Mouse (Mus musculus): Measurements from ENCODE around the gene Bola1. TPM values are rescaled to one million over a fixed set of nuclear protein-coding genes. Genes with fewer than 3 reads are reported as not detected.
A peak's percentile ranks its signal among the peaks of the same experiment; 100 is the strongest.
"Not testable (repeated sequence)": the region's sequence is repeated elsewhere in the genome, so short reads cannot be mapped to it uniquely, and the experiment has no call there.

Bola1 gene
- polyA plus RNA-seq, 1 experiment = 12.9 TPM

- H3K4me3 ChIP-seq (replicated peaks) = no peak overlapping the region
- peaks cover 57% of the 10 kb centered on the region for H3K27me3 ChIP-seq (ENCODE audit: control insufficient read depth)
- peaks cover 19% of the 10 kb centered on the region for H3K36me3 ChIP-seq (ENCODE audit: control insufficient read depth)
- peaks cover 9% of the 10 kb centered on the region for H3K4me1 ChIP-seq (ENCODE audit: control insufficient read depth)
- TF ChIP-seq TAL1 (IDR thresholded peaks at IDR 0.05; ENCODE audit: low read length) (no peak), GATA1 (IDR thresholded peaks at IDR 0.05; ENCODE audit: low read length) (no peak)
- no peaks in the 10 kb centered on the region for H3K9me3 ChIP-seq (ENCODE audit: control insufficient read depth, low read length)
Observed at GRCm38 (mm10) chr3:96182382-96182776, 37.1 kb downstream of the Bola1 start.

GRCm38 (mm10) chr3:96181510-96182381 lies 37.8 kb downstream of the Bola1 start:
- Histone ChIP-seq H3K27me3 (ENCODE audit: control insufficient read depth) (peaks cover 54% of the 10 kb centered on the region), H3K4me1 (ENCODE audit: control insufficient read depth) (peaks cover 9% of the 10 kb centered on the region), H3K4me3 (replicated peaks) (no peak overlapping the region), H3K9me3 (ENCODE audit: control insufficient read depth, low read length) (no peaks in the 10 kb centered on the region), H3K36me3 (ENCODE audit: control insufficient read depth) (peaks cover 24% of the 10 kb centered on the region)
- TF ChIP-seq TAL1 (IDR thresholded peaks at IDR 0.05; ENCODE audit: low read length) (no peak), GATA1 (IDR thresholded peaks at IDR 0.05; ENCODE audit: low read length) (no peak)

GRCm38 (mm10) chr3:96180727-96181477 lies 38.6 kb downstream of the Bola1 start, which contains the start of gene Sv2a:
TSS of gene Sv2a (plus strand) at chr3:96181151.
- peaks cover 9% of the 10 kb centered on the region for H3K4me1 ChIP-seq (ENCODE audit: control insufficient read depth)

GRCm38 (mm10) chr3:96179531-96179930 lies 40.0 kb downstream of the Bola1 start:
- peaks cover 46% of the 10 kb centered on the region for H3K36me3 ChIP-seq (ENCODE audit: control insufficient read depth)
- peaks cover 43% of the 10 kb centered on the region for H3K27me3 ChIP-seq (ENCODE audit: control insufficient read depth)
- no peak overlapping the region for H3K4me3 ChIP-seq (replicated peaks)
- no peaks in the 10 kb centered on the region for H3K9me3 ChIP-seq (ENCODE audit: control insufficient read depth, low read length)
- peaks cover 17% of the 10 kb centered on the region for H3K4me1 ChIP-seq (ENCODE audit: control insufficient read depth)
- TF ChIP-seq GATA1 (IDR thresholded peaks at IDR 0.05; ENCODE audit: low read length) (no peak), TAL1 (IDR thresholded peaks at IDR 0.05; ENCODE audit: low read length) (no peak)

More at GRCm38 (mm10) chr3:96180727-96181477, 38.6 kb downstream of the Bola1 start, which contains the start of gene Sv2a:
- no peaks in the 10 kb centered on the region for H3K9me3 ChIP-seq (ENCODE audit: control insufficient read depth, low read length)
- H3K36me3 ChIP-seq (ENCODE audit: control insufficient read depth) = peaks cover 32% of the 10 kb centered on the region
- peaks cover 51% of the 10 kb centered on the region for H3K27me3 ChIP-seq (ENCODE audit: control insufficient read depth)
- H3K4me3 ChIP-seq (replicated peaks) = peak within 1 kb of the TSS; percentile 41
- no peak for TF ChIP-seq TAL1 (IDR thresholded peaks at IDR 0.05; ENCODE audit: low read length)
- no peak for TF ChIP-seq GATA1 (IDR thresholded peaks at IDR 0.05; ENCODE audit: low read length)

GRCm38 (mm10) chr3:96178902-96179301 lies 40.6 kb downstream of the Bola1 start:
- no peak overlapping the region for H3K4me3 ChIP-seq (replicated peaks)

GRCm38 (mm10) chr3:96178427-96178826 lies 41.1 kb downstream of the Bola1 start:
- Histone ChIP-seq H3K9me3 (ENCODE audit: control insufficient read depth, low read length) (no peaks in the 10 kb centered on the region), H3K4me3 (replicated peaks) (no peak overlapping the region), H3K27me3 (ENCODE audit: control insufficient read depth) (peaks cover 34% of the 10 kb centered on the region), H3K4me1 (ENCODE audit: control insufficient read depth) (peaks cover 28% of the 10 kb centered on the region), H3K36me3 (ENCODE audit: control insufficient read depth) (peaks cover 56% of the 10 kb centered on the region)
- TF ChIP-seq TAL1 (IDR thresholded peaks at IDR 0.05; ENCODE audit: low read length) = no peak
- no peak for TF ChIP-seq GATA1 (IDR thresholded peaks at IDR 0.05; ENCODE audit: low read length)

More at GRCm38 (mm10) chr3:96178902-96179301, 40.6 kb downstream of the Bola1 start:
- H3K4me1 ChIP-seq (ENCODE audit: control insufficient read depth) = peaks cover 23% of the 10 kb centered on the region
- peaks cover 38% of the 10 kb centered on the region for H3K27me3 ChIP-seq (ENCODE audit: control insufficient read depth)
- no peak for TF ChIP-seq TAL1 (IDR thresholded peaks at IDR 0.05; ENCODE audit: low read length)
- TF ChIP-seq GATA1 (IDR thresholded peaks at IDR 0.05; ENCODE audit: low read length) = no peak
- H3K36me3 ChIP-seq (ENCODE audit: control insufficient read depth) = peaks cover 52% of the 10 kb centered on the region
- H3K9me3 ChIP-seq (ENCODE audit: control insufficient read depth, low read length) = no peaks in the 10 kb centered on the region

- no peak for TF ChIP-seq TAL1 (IDR thresholded peaks at IDR 0.05; ENCODE audit: low read length)
- no peak for TF ChIP-seq GATA1 (IDR thresholded peaks at IDR 0.05; ENCODE audit: low read length)
- Histone ChIP-seq H3K36me3 (ENCODE audit: control insufficient read depth) (peaks cover 60% of the 10 kb centered on the region), H3K4me1 (ENCODE audit: control insufficient read depth) (peaks cover 41% of the 10 kb centered on the region), H3K9me3 (ENCODE audit: control insufficient read depth, low read length) (no peaks in the 10 kb centered on the region), H3K27me3 (ENCODE audit: control insufficient read depth) (peaks cover 2% of the 10 kb centered on the region), H3K4me3 (replicated peaks) (no peak overlapping the region)
Observed at GRCm38 (mm10) chr3:96175251-96175650, 44.3 kb downstream of the Bola1 start.

- peaks cover 62% of the 10 kb centered on the region for H3K36me3 ChIP-seq (ENCODE audit: control insufficient read depth)
- H3K27me3 ChIP-seq (ENCODE audit: control insufficient read depth); H3K9me3 ChIP-seq (ENCODE audit: control insufficient read depth, low read length): not testable (repeated sequence)
- peak overlapping the region; percentile 49 for H3K4me3 ChIP-seq (replicated peaks)
- peaks cover 42% of the 10 kb centered on the region for H3K4me1 ChIP-seq (ENCODE audit: control insufficient read depth)
Observed at GRCm38 (mm10) chr3:96174042-96174441, 45.5 kb downstream of the Bola1 start.

GRCm38 (mm10) chr3:96173185-96173584 lies 46.3 kb downstream of the Bola1 start:
- Histone ChIP-seq H3K27me3 (ENCODE audit: control insufficient read depth) (no peaks in the 10 kb centered on the region), H3K36me3 (ENCODE audit: control insufficient read depth) (peaks cover 54% of the 10 kb centered on the region), H3K9me3 (ENCODE audit: control insufficient read depth, low read length) (no peaks in the 10 kb centered on the region), H3K4me1 (ENCODE audit: control insufficient read depth) (peaks cover 44% of the 10 kb centered on the region), H3K4me3 (replicated peaks) (peak overlapping the region; percentile 98)
- TF ChIP-seq TAL1 (IDR thresholded peaks at IDR 0.05; ENCODE audit: low read length) (no peak), GATA1 (IDR thresholded peaks at IDR 0.05; ENCODE audit: low read length) (no peak)
